Mouse (Mus musculus) urinary bladder, adult 2 months (tissue): Measurements from ENCODE around the gene Siglec1. TPM values are rescaled to one million over a fixed set of nuclear protein-coding genes. Genes with fewer than 3 reads are reported as not detected.
"Not testable (repeated sequence)": the region's sequence is repeated elsewhere in the genome, so short reads cannot be mapped to it uniquely, and the experiment has no call there.

ENCODE experiments used
- DNase-seq: peaks from one replicate; pipeline ENCODE4 v3.0.0; 2022; ENCODE audit warnings: low spot score
- polyA plus RNA-seq: library from polyadenylated mRNA; depleted of rRNA; stranded (reverse); fragments of >200 nt; gene quantifications from 2 replicates; pipeline ENCODE4 v1.2.3, GENCODE M21; 2012

Siglec1 gene
- polyA plus RNA-seq, 1 experiment: 7.6 TPM

- no peak for DNase-seq
Measured at GRCm38 (mm10) chr2:131052862-131053418, 33.6 kb downstream of the Siglec1 start.

GRCm38 (mm10) chr2:131052043-131052442, 34.5 kb downstream of the Siglec1 start:
- no peak for DNase-seq

GRCm38 (mm10) chr2:131046025-131046424, 40.5 kb downstream of the Siglec1 start:
- no peak for DNase-seq

DNA sequence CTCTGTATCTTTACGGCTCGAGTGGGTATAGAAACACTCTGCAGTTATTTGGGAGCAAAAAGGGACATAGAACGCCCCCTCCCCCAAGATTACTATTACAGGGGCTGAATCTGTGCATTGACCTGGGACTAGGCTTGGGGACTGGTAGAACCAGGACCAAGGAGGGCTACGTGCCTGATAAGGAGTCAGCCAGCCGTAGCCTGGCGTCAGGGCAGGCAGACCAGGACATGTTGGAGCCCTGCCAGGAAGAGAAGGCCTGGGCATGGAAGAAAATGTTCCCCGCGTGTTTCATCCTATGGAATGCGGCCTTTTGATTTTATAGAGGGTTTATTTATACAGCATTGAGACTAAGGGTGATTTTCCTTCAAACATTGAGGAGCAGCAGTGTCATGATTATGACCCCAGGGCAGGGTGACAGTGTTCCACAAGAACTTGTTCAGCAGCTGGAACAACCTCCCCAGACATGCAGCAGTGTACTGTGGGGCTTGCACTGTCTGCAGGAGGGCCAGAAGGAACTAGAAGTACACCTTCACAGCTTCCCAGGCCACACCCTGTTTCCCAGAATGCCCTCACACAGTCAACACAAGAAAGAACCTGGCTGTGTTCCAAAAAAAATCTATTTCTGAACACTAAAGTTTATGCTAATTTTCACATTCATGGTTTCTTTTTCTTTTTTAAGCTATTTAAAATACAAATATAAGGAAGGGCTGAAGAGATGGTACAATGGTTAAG, 41.4 kb downstream of the Siglec1 start:
- DNase-seq: no peak

GRCm38 (mm10) chr2:131044354-131044852, 42.2 kb downstream of the Siglec1 start:
- DNase-seq: no peak

GRCm38 (mm10) chr2:131042988-131043387, 43.6 kb downstream of the Siglec1 start, which contains the start of gene Gfra4:
TSS of gene Gfra4 (minus strand) at chr2:131043088.
- DNase-seq: no peak

DNA sequence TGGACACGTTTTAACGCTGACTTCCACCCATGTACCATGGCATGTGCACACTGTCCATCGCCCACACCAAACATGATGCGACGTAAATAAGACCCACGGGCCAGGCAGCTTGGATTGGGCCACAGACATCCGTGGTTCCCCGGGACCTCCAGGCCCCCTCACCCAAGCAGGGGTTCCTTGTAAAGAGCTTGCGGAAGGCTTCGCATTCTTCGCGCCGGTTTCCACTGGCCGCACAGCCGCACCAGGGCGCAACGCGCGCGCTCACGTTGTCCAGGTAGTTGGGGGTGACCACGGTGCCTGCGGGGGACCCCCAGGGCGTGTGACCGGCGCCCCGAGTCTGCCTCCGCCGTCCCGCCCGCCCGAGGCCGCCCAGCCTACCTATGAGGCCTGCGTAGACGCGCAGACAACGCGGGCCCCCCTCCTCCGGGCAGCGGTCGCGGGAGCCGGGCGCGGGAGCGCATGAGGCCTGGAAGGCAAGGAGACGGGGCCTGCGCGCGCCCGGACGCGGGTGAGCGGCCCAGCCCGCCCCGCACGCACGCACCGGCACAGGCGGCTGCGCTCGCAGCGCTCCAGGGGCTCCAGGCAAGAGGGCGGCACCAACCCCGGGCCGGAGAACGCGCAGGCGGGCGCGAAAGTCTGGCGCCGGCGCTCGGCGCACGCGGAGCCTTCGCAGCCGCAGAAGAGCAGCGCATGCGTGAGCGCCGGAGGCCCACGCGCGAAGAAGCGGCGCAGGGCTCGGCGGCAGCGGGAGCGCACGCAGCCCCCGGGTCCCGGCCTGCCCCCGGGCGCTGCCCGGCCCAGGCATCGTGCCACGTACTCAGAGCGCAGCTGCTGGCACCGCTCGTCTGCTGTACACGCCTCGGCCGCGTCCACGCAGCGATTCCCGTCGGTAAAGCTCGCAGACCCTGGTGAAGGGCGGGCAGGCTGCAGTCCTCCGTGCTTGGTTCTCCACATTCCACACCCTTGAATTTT, 45.4 kb downstream of the Siglec1 start:
- DNase-seq: no peak

DNA sequence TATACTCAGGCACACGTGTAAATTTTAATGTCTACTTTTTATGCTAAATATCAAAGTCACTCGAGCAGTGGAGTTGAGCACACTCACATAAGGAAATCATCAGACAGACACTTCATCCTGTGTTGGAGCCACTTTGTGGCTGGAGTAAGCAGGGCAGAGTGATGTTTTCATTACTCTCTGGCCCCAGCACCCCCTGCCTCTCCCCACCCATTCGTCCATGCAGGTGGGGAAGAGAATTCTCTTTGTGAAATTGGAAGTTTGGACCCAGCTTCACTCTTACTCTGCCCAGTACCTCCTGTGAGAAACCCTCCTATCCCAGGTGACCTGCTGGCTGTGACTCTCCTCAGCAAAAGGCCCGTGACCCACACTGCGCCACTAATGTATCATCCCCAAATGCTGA, 47.9 kb downstream of the Siglec1 start:
- no peak for DNase-seq

GRCm38 (mm10) chr2:131038197-131038596, 48.4 kb downstream of the Siglec1 start:
- DNase-seq: no peak

- DNase-seq: no peak
Measured at GRCm38 (mm10) chr2:131037226-131037990, 49.2 kb downstream of the Siglec1 start.

GRCm38 (mm10) chr2:131036757-131037156, 49.8 kb downstream of the Siglec1 start:
- no peak for DNase-seq

DNA sequence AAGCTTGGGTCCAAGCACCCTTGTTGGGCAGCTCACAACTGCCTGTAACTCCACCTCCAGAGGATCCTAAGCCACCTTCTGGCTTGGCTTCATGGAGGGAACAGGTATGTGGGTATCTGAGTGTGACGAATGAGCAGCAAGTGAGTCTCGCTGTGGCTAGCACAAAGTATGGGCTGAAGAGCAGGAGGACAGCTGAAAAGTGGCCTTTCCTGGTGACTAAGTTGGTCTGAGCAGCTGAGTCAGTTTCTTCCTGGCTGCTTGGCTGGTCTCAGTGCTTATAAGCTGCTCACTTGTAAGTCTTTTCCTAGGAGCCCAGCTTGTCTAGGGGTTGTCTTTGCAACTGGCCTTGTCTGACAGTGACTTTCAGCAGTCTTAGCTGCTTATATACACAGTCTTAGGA, 50.2 kb downstream of the Siglec1 start:
- no peak for DNase-seq

GRCm38 (mm10) chr2:131031406-131031805, 55.2 kb downstream of the Siglec1 start:
- DNase-seq: not testable (repeated sequence)

GRCm38 (mm10) chr2:131030998-131031397, 55.6 kb downstream of the Siglec1 start:
- DNase-seq: no peak

DNA sequence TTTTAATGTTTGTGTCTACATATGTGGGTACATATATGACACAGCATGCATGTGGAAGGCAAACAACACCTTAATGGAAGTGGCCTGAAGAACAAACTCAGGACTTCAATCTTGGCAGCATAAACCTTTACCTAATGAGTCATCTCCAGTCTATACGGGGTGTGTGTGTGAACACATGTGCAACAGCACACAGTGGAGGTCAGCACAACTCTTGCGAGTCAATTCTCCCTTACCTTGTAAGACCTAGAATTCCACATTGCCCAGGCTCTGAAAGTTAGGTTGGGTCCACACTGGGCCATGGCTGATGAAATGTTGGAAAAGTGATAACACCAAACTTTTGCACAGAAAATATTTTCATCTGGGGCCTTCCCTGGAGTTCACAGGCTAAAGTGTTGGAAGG, 56.0 kb downstream of the Siglec1 start:
- DNase-seq: no peak

DNA sequence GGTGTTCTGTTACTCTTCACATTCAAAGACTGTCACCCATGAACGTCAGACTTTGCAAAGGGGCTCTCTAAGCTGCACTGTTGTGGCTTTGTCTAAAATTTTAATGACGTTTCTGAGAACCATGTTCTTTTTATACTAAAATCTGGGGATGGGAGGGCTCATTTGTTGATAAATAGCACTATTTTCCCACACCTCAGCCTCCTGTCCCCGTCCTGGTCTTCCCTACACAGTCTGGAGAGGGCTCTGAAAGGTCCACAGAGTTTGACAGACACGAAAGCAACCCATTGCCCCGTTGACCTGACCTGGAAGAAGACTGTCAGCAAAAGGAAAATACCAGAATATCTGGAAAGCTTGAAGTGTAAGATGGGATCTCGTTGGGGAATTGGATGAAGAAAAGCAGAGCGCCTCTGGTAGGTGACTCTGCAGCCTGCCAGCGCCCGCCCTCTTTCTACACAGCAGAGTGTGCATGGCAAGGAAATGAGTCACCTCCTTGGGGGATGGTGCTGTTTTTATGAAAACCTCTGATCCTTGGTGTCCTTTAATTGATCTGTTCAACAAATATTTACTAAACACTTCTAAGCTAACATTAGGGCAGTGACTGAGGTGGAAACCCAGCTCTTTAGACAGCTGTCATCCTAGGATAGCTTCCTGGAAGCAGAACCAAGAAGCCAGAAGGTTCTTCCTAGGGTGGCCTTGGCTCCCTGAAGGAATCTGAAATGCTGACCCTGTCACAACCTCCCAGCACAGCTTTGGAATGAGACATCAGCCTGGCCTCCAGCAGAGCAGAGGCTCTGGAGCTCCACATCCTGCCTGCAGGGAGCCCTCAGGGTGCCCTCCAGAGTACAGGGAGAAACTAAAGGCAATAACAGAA, 57.3 kb downstream of the Siglec1 start:
- no peak for DNase-seq

- DNase-seq: no peak
Measured at GRCm38 (mm10) chr2:131026941-131027340, 59.6 kb downstream of the Siglec1 start.

DNA sequence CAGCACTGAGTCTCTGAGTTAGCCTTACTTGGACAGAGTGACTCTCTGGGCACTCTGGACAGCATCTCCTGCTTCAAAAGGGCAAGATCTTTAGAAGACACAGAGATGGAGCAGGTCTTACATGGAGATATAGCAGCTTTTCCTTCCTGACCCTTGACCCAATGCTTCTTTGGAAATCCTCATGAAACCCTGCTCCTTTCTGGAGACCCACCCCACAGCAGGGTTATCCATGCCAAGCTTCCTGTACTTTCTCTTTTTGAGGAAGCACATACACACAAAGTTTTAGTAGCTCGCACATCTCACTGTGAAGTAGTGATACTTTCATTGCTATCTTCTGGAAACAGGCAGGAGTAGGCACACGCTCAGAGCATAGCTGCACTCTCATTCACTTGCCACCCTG, 61.3 kb downstream of the Siglec1 start:
- DNase-seq: no peak
